Mouse (Mus musculus): ENCODE results near the gene Slc11a1.

Gene Slc11a1

GRCm38 (mm10) chr1:74367886-74368645, 6.9 kb upstream of the Slc11a1 start:
- Histone ChIP-seq H3K27me3 (ENCODE audit: control insufficient read depth, insufficient read depth, low read length, poor library complexity, severe bottlenecking) (no peaks in the 10 kb centered on the region), H3K36me3 (ENCODE audit: control insufficient read depth, insufficient read depth, low read length, poor library complexity, severe bottlenecking) (no peaks in the 10 kb centered on the region)
- DNase-seq (ENCODE audit: low read depth, low spot score) = peak; percentile 24

- Histone ChIP-seq H3K27me3 (ENCODE audit: control insufficient read depth, insufficient read depth, low read length, poor library complexity, severe bottlenecking) (no peaks in the 10 kb centered on the region), H3K36me3 (ENCODE audit: control insufficient read depth, insufficient read depth, low read length, poor library complexity, severe bottlenecking) (no peaks in the 10 kb centered on the region)
- no peak for DNase-seq (ENCODE audit: low read depth, low spot score)
Observed at GRCm38 (mm10) chr1:74370040-74370439, 5.0 kb upstream of the Slc11a1 start.

- no peaks in the 10 kb centered on the region for H3K27me3 ChIP-seq (ENCODE audit: control insufficient read depth, insufficient read depth, low read length, poor library complexity, severe bottlenecking)
- no peak for DNase-seq (ENCODE audit: low read depth, low spot score)
- H3K36me3 ChIP-seq (ENCODE audit: control insufficient read depth, insufficient read depth, low read length, poor library complexity, severe bottlenecking) = no peaks in the 10 kb centered on the region
Observed at GRCm38 (mm10) chr1:74373372-74373771, 1.6 kb upstream of the Slc11a1 start.

GRCm38 (mm10) chr1:74375561-74375960, 566 bp downstream of the Slc11a1 start:
- no peak for DNase-seq (ENCODE audit: low read depth, low spot score)
- no peaks in the 10 kb centered on the region; the same call in 1 of the 2 replicates for H3K27me3 ChIP-seq (ENCODE audit: control insufficient read depth, insufficient read depth, low read length, poor library complexity, severe bottlenecking)
- no peaks in the 10 kb centered on the region for H3K36me3 ChIP-seq (ENCODE audit: control insufficient read depth, insufficient read depth, low read length, poor library complexity, severe bottlenecking)

- Histone ChIP-seq H3K27me3 (ENCODE audit: control insufficient read depth, insufficient read depth, low read length, poor library complexity, severe bottlenecking) (no peaks in the 10 kb centered on the region; the same call in 1 of the 2 replicates), H3K36me3 (ENCODE audit: control insufficient read depth, insufficient read depth, low read length, poor library complexity, severe bottlenecking) (no peaks in the 10 kb centered on the region)
- DNase-seq (ENCODE audit: low read depth, low spot score) = no peak
Observed at GRCm38 (mm10) chr1:74376396-74376795, 1.4 kb downstream of the Slc11a1 start.

GRCm38 (mm10) chr1:74379058-74379504, 4.1 kb downstream of the Slc11a1 start:
- no peak for DNase-seq (ENCODE audit: low read depth, low spot score)
- Histone ChIP-seq H3K36me3 (ENCODE audit: control insufficient read depth, insufficient read depth, low read length, poor library complexity, severe bottlenecking) (no peaks in the 10 kb centered on the region), H3K27me3 (ENCODE audit: control insufficient read depth, insufficient read depth, low read length, poor library complexity, severe bottlenecking) (no peaks in the 10 kb centered on the region; the same call in 1 of the 2 replicates)

GRCm38 (mm10) chr1:74380484-74380883, 5.5 kb downstream of the Slc11a1 start:
- Histone ChIP-seq H3K27me3 (ENCODE audit: control insufficient read depth, insufficient read depth, low read length, poor library complexity, severe bottlenecking) (no peaks in the 10 kb centered on the region; the same call in 1 of the 2 replicates), H3K36me3 (ENCODE audit: control insufficient read depth, insufficient read depth, low read length, poor library complexity, severe bottlenecking) (no peaks in the 10 kb centered on the region)
- no peak for DNase-seq (ENCODE audit: low read depth, low spot score)

GRCm38 (mm10) chr1:74381588-74382021, 6.6 kb downstream of the Slc11a1 start:
- no peaks in the 10 kb centered on the region; the same call in 1 of the 2 replicates for H3K27me3 ChIP-seq (ENCODE audit: control insufficient read depth, insufficient read depth, low read length, poor library complexity, severe bottlenecking)
- no peak for DNase-seq (ENCODE audit: low read depth, low spot score)
- no peaks in the 10 kb centered on the region for H3K36me3 ChIP-seq (ENCODE audit: control insufficient read depth, insufficient read depth, low read length, poor library complexity, severe bottlenecking)

GRCm38 (mm10) chr1:74383385-74383784, 8.4 kb downstream of the Slc11a1 start:
- Histone ChIP-seq H3K36me3 (ENCODE audit: control insufficient read depth, insufficient read depth, low read length, poor library complexity, severe bottlenecking) (no peaks in the 10 kb centered on the region), H3K27me3 (ENCODE audit: control insufficient read depth, insufficient read depth, low read length, poor library complexity, severe bottlenecking) (no peaks in the 10 kb centered on the region; the same call in 1 of the 2 replicates)
- no peak for DNase-seq (ENCODE audit: low read depth, low spot score)

GRCm38 (mm10) chr1:74384525-74384924, 9.5 kb downstream of the Slc11a1 start:
- DNase-seq (ENCODE audit: low read depth, low spot score) = no peak
- no peaks in the 10 kb centered on the region for H3K27me3 ChIP-seq (ENCODE audit: control insufficient read depth, insufficient read depth, low read length, poor library complexity, severe bottlenecking)
- no peaks in the 10 kb centered on the region for H3K36me3 ChIP-seq (ENCODE audit: control insufficient read depth, insufficient read depth, low read length, poor library complexity, severe bottlenecking)

GRCm38 (mm10) chr1:74385064-74385463, 10.1 kb downstream of the Slc11a1 start:
- DNase-seq (ENCODE audit: low read depth, low spot score) = no peak
- Histone ChIP-seq H3K27me3 (ENCODE audit: control insufficient read depth, insufficient read depth, low read length, poor library complexity, severe bottlenecking) (no peaks in the 10 kb centered on the region), H3K36me3 (ENCODE audit: control insufficient read depth, insufficient read depth, low read length, poor library complexity, severe bottlenecking) (no peaks in the 10 kb centered on the region)

GRCm38 (mm10) chr1:74385531-74385930, 10.5 kb downstream of the Slc11a1 start:
- no peaks in the 10 kb centered on the region for H3K27me3 ChIP-seq (ENCODE audit: control insufficient read depth, insufficient read depth, low read length, poor library complexity, severe bottlenecking)
- no peaks in the 10 kb centered on the region for H3K36me3 ChIP-seq (ENCODE audit: control insufficient read depth, insufficient read depth, low read length, poor library complexity, severe bottlenecking)
- no peak for DNase-seq (ENCODE audit: low read depth, low spot score)

- Histone ChIP-seq H3K36me3 (ENCODE audit: control insufficient read depth, insufficient read depth, low read length, poor library complexity, severe bottlenecking) (no peaks in the 10 kb centered on the region), H3K27me3 (ENCODE audit: control insufficient read depth, insufficient read depth, low read length, poor library complexity, severe bottlenecking) (no peaks in the 10 kb centered on the region)
- no peak for DNase-seq (ENCODE audit: low read depth, low spot score)
Observed at GRCm38 (mm10) chr1:74386363-74386713, 11.3 kb downstream of the Slc11a1 start.

GRCm38 (mm10) chr1:74386714-74387385, 11.9 kb downstream of the Slc11a1 start:
- no peaks in the 10 kb centered on the region for H3K27me3 ChIP-seq (ENCODE audit: control insufficient read depth, insufficient read depth, low read length, poor library complexity, severe bottlenecking)
- peak; percentile 94 for DNase-seq (ENCODE audit: low read depth, low spot score)

GRCm38 (mm10) chr1:74387386-74387988, 12.5 kb downstream of the Slc11a1 start:
- no peak for DNase-seq (ENCODE audit: low read depth, low spot score)
- no peaks in the 10 kb centered on the region for H3K36me3 ChIP-seq (ENCODE audit: control insufficient read depth, insufficient read depth, low read length, poor library complexity, severe bottlenecking)
- H3K27me3 ChIP-seq (ENCODE audit: control insufficient read depth, insufficient read depth, low read length, poor library complexity, severe bottlenecking) = no peaks in the 10 kb centered on the region

More at GRCm38 (mm10) chr1:74386714-74387385, 11.9 kb downstream of the Slc11a1 start:
- H3K36me3 ChIP-seq (ENCODE audit: control insufficient read depth, insufficient read depth, low read length, poor library complexity, severe bottlenecking) = no peaks in the 10 kb centered on the region

Data from splenic B cell, adult 2 months (primary cell).